Mouse (Mus musculus) stomach, postnatal 0 days (tissue): ENCODE data around the gene Zfp597. TPM values are rescaled to one million over a fixed set of nuclear protein-coding genes. Genes with fewer than 3 reads are reported as not detected.

Experiments used
- ATAC-seq: fragments of 200-750 bp; cut with Nextera tagmentation; 2 replicates; pipeline ENCODE4 v1.8.0; 2017; ENCODE audit not compliant: low FRiP score, low TSS enrichment
- DNase-seq: peaks from one replicate; pipeline ENCODE4 v3.0.0-alpha.2; 2016; ENCODE audit warnings: low spot score
- H3K27ac ChIP-seq: fragments of 300-500 bp; sonication (generic); replicated peaks from 2 replicates; pipeline ENCODE4 v1.5.1; 2014; ENCODE audit warnings: mild to moderate bottlenecking, control low read depth
- H3K27me3 ChIP-seq: fragments of 300-500 bp; sonication (generic); 2 replicates; pipeline ENCODE4 v1.6.1; 2014; ENCODE audit warnings: low read length; ENCODE audit not compliant: control insufficient read depth, insufficient read depth
- H3K36me3 ChIP-seq: fragments of 300-500 bp; sonication (generic); 2 replicates; pipeline ENCODE4 v1.6.1; 2014; ENCODE audit warnings: low read length, mixed read lengths; ENCODE audit not compliant: control insufficient read depth, insufficient read depth
- H3K4me1 ChIP-seq: fragments of 300-500 bp; sonication (generic); replicated peaks from 2 replicates; pipeline ENCODE4 v1.6.1; 2014; ENCODE audit warnings: antibody characterized with exemption; ENCODE audit not compliant: control insufficient read depth, insufficient read depth
- H3K4me2 ChIP-seq: fragments of 300-500 bp; sonication (generic); replicated peaks from 2 replicates; pipeline ENCODE4 v1.6.1; 2014; ENCODE audit warnings: low read depth, mild to moderate bottlenecking, control low read depth, moderate library complexity
- H3K4me3 ChIP-seq: fragments of 300-500 bp; sonication (generic); 2 replicates; pipeline ENCODE4 v1.5.1; 2014; ENCODE audit warnings: low read depth, low read length, control low read depth
- H3K9ac ChIP-seq: fragments of 300-500 bp; sonication (generic); 2 replicates; pipeline ENCODE4 v1.6.1; 2014; ENCODE audit warnings: mild to moderate bottlenecking, low read length, control low read depth, mixed read lengths
- H3K9me3 ChIP-seq: fragments of 300-500 bp; sonication (generic); 2 replicates; pipeline ENCODE4 v1.6.1; 2016; ENCODE audit warnings: low read length; ENCODE audit not compliant: control insufficient read depth
- CTCF ChIP-seq: IDR thresholded peaks from 2 replicates; pipeline ENCODE4 v1.5.1; 2016; ENCODE audit warnings: antibody characterized with exemption, low read depth, mild to moderate bottlenecking, moderate library complexity
- EP300 ChIP-seq: optimal IDR thresholded peaks from 2 replicates; pipeline ENCODE3; 2016; ENCODE audit warnings: antibody characterized with exemption
- WGBS: fragments of 180-500 bp; shearing (Covaris S2); extraction: QIAGEN DNeasy Blood & Tissue Kit; methylation state at CpG from one replicate; pipeline ENCODE4 v1.1.7; 2014; 5-methylcytosine and 5-hydroxymethylcytosine counted together
- polyA plus RNA-seq: library from polyadenylated mRNA; unstranded; fragments of >200 nt; fragmentation: Nextera tagmentation; extraction: Ambion mirVana; gene quantifications from 2 replicates; pipeline ENCODE4 v1.2.1, GENCODE M21; 2015

The Zfp597 gene
- polyA plus RNA-seq = 2.2 and 3.5 TPM in 2 replicates

DNA sequence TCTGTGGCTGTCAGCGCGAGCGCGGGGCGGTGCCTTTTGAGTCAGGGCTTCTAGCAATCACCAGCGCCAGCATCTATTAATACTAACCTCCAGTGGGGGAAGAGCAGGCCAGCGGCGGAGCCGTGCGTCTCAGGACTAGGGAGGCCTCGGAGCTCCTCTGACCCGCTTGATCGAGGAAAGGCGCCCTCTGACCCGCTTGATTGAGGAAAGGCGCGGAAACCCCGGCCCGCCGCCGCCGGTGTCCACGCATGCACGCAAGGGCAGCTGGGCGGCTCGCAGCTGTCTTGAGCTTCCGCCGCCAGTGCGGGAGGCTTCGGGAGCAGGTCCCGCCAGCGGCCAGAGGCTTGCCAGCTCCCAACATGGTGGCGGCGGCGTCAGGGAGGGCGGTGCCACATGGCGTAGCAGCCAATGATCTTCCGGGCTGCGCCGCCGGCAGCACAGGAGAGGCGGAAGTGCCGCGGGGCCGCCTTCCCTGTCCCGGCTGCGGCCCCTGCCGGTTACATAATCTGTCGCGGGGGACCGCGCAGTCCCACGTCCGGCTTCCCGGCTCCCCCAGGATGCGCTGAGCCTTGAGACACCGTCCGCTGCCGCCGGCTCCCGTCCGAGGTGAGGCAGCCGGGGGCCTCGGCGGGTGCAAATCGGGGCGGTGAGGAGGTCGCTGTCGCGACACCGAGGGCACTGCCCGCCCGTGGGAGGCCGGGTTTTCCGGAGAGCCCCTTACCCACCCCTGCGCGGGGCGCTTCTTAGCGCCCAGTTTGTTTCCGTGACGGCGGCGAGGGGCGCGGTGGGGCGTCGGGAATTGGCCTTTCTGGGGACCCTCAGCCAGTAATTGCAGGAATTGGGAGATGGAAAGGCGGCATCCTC, at the start of gene Zfp597, which contains the start of gene Gm20695:
TSS of gene Zfp597 (minus strand) at position 361 of the 864 bp plus-strand sequence.
TSS of gene Gm20695 (plus strand) at position 448 of the 864 bp plus-strand sequence.
- H3K27ac ChIP-seq = peak within 1 kb of the TSS; percentile 94
- no peaks in the 10 kb centered on the region for H3K36me3 ChIP-seq
- ATAC-seq = peak; percentile 99
- under 1% methylated on average over 86 of the region's 88 CpGs for WGBS
- peak within 1 kb of the TSS; percentile 94 for H3K9ac ChIP-seq
- H3K4me3 ChIP-seq = peak within 1 kb of the TSS; percentile 98
- H3K4me2 ChIP-seq = peak within 1 kb of the TSS; percentile 85
- DNase-seq = peak; percentile 96
- no peaks in the 10 kb centered on the region for H3K4me1 ChIP-seq
- TF ChIP-seq EP300 (peak; percentile 81), CTCF (peak; percentile 61)
- H3K9me3 ChIP-seq = no peaks in the 10 kb centered on the region
- H3K27me3 ChIP-seq = no peaks in the 10 kb centered on the region

DNA sequence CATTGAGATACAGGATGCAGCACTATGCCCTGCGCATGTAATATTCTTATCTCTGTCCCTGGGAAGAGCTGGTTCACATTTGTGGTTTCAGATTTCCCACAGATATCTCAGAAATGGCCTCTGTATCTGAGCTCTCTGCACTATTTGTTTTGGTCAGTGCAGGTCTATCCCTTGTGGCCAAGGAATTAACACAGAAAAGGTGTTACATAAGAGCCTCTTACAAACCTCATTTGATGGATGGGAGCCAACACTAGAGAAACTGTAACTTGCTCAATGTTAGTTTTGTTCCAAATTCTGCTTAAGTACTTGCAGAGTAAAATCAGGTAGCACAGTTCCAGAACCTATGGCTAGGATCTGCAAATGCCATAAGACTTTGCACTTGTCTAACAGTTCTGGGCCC, 49.7 kb upstream of the Zfp597 start:
- no peaks in the 10 kb centered on the region for H3K4me1 ChIP-seq
- H3K27me3 ChIP-seq = no peaks in the 10 kb centered on the region
- no peak for DNase-seq
- H3K27ac ChIP-seq = no peak overlapping the region
- H3K4me2 ChIP-seq = no peak overlapping the region
- TF ChIP-seq CTCF = no peak
- TF ChIP-seq EP300 = no peak
- H3K36me3 ChIP-seq = peaks cover 11% of the 10 kb centered on the region
- H3K4me3 ChIP-seq = no peak overlapping the region
- H3K9me3 ChIP-seq = no peaks in the 10 kb centered on the region
- no peak overlapping the region for H3K9ac ChIP-seq
- ATAC-seq = no peak
- WGBS = 94% methylated on average over 1 of the region's 1 CpGs

DNA sequence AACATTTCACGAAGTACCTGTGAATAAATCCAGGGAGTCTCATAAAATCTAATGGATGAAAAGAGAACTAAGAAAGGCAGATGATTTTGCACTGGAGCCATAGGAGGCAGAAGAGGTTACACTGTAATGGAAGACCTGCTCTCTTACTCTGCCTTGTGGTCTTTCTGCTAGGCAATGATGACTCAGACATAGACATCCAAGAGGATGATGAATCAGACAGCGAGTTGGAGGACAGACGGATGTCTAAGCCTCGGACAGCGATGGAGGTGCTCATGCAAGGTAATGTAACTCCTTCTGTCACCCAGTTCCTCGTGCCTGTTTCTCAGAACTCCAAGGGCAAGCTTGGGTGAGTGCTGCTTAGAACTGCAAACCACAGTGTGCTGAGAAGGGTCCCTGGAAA, 49.2 kb upstream of the Zfp597 start:
- H3K27ac ChIP-seq = no peak overlapping the region
- DNase-seq = no peak
- TF ChIP-seq CTCF (no peak), EP300 (no peak)
- H3K9ac ChIP-seq = no peak overlapping the region
- H3K36me3 ChIP-seq = peaks cover 11% of the 10 kb centered on the region
- no peak overlapping the region for H3K4me3 ChIP-seq
- ATAC-seq = no peak
- H3K27me3 ChIP-seq = no peaks in the 10 kb centered on the region
- no peaks in the 10 kb centered on the region for H3K4me1 ChIP-seq
- 92% methylated on average over 6 of the region's 6 CpGs for WGBS
- H3K9me3 ChIP-seq = no peaks in the 10 kb centered on the region
- no peak overlapping the region for H3K4me2 ChIP-seq

DNA sequence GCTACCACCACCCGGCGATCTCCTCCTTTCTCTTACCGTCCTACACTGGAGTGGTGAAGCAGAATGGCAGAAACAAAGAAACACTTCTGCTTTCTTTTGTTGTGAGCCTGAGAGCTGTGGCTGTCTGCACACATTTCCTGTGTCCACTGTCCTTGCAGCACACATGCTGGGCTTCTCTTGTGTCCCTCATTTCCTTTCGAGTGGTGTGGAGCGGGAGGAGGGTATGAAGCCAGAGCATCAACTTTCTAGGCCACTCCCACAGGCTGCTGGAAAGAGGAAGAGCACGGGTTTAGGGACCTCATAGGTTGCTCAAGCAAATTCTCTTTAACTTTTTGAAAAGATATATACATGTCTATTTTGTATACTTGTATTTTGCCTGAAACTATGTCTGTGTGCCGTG, 44.8 kb upstream of the Zfp597 start:
- WGBS = 74% methylated on average over 7 of the region's 7 CpGs
- Histone ChIP-seq H3K9me3 (no peaks in the 10 kb centered on the region), H3K36me3 (peaks cover 10% of the 10 kb centered on the region; the same call in 1 of the 2 replicates), H3K27ac (no peak overlapping the region), H3K27me3 (no peaks in the 10 kb centered on the region), H3K4me1 (no peaks in the 10 kb centered on the region), H3K4me2 (no peak overlapping the region), H3K4me3 (no peak overlapping the region), H3K9ac (no peak overlapping the region)
- DNase-seq (no peak), ATAC-seq (no peak)
- TF ChIP-seq CTCF (no peak), EP300 (no peak)

DNA sequence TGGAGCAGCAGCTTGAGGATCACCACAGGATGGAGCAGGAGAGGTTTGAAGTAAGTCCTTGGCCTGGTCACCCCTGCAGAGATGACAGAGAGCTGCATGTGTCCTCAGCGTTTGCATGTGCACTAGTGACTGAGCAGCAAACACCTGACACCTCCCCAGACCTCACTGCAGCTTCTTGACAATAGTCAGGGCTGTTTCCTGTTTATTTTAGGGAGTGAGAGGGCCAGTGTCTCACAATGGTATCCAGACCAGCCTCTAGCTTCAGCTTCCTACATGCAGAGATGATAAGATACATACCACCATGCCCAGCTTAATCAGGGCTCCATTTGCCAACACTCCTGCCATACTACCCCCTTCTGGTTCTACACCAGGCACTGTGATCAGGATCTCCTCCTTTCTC, 44.2 kb upstream of the Zfp597 start:
- Histone ChIP-seq H3K4me1 (no peaks in the 10 kb centered on the region), H3K36me3 (peaks cover 13% of the 10 kb centered on the region), H3K9me3 (no peaks in the 10 kb centered on the region), H3K27me3 (no peaks in the 10 kb centered on the region), H3K4me3 (no peak overlapping the region), H3K9ac (no peak overlapping the region), H3K27ac (no peak overlapping the region), H3K4me2 (no peak overlapping the region)
- DNase-seq (no peak), ATAC-seq (no peak)
- WGBS = 33% methylated on average over 1 of the region's 1 CpGs
- no peak for TF ChIP-seq EP300
- no peak for TF ChIP-seq CTCF

DNA sequence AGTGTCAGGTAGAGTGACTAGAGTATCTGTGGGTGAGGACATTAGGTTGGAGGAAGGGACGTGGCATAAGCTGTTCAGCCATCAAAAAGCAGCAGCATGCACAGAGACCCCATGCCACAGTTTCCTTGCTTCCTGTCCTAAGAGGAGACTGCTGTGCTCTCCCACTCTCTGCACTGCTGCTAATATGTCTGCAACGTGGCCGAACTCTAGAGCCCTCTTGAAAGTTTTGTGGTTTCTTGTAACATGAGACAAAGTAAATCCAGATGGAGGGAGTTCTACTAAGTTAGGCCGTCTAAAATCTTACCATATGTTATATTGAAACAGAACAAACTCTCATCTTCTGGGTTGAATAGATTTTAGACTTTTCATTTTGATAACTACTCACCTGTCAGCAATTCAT, 39.6 kb upstream of the Zfp597 start:
- Histone ChIP-seq H3K4me3 (no peak overlapping the region), H3K9me3 (no peaks in the 10 kb centered on the region), H3K4me2 (no peak overlapping the region), H3K27me3 (no peaks in the 10 kb centered on the region), H3K27ac (no peak overlapping the region), H3K36me3 (peaks cover 17% of the 10 kb centered on the region), H3K9ac (no peak overlapping the region), H3K4me1 (no peaks in the 10 kb centered on the region)
- WGBS = 82% methylated on average over 4 of the region's 4 CpGs
- TF ChIP-seq CTCF (no peak), EP300 (no peak)
- no peak for DNase-seq
- ATAC-seq = no peak
